Mouse (Mus musculus): ENCODE measurements around the gene Relb. TPM values are rescaled to one million over a fixed set of nuclear protein-coding genes. Genes with fewer than 3 reads are reported as not detected.

Gene Relb
- 1 to 10 TPM; 9.0 to 9.2 TPM for total RNA-seq (2021)
- long read RNA-seq, experiment 1, transcript Relb-201 (11 exons, 2,200 nt) = major isoform, 10 of 28 reads
- long read RNA-seq, experiment 1, partial matches to known transcripts = 0 of 28 reads
- long read RNA-seq, experiment 1, other reads (novel, unspliced or antisense) = 18 of 28 reads
- long read RNA-seq, experiment 2, partial matches to known transcripts = 0 of 10 reads
- long read RNA-seq, experiment 2, other reads (novel, unspliced or antisense) = 7 of 10 reads

DNA sequence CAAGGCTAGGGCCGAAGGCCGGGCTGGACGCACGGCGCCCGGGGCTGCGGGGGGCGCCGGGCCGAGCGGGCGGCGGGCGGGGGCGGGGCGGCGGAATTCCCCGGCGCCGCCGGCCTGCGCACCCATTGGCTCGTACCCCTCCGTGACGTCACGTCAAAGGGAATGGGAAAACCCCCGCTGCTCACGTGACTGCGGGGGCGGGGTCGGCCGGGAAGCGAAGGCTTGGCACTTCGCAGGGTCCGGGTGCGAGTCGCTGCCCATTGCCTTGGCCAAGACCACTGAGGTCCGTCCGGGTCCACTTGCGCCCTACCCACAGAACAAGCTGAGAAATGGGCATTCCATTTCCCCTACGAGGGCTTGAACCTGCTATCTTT lies at the start of gene Relb:
Gene Relb (minus strand): TSS at position 78 of the 374 bp plus-strand sequence.
- DNase-seq = peak; percentile 93 to 94

DNA sequence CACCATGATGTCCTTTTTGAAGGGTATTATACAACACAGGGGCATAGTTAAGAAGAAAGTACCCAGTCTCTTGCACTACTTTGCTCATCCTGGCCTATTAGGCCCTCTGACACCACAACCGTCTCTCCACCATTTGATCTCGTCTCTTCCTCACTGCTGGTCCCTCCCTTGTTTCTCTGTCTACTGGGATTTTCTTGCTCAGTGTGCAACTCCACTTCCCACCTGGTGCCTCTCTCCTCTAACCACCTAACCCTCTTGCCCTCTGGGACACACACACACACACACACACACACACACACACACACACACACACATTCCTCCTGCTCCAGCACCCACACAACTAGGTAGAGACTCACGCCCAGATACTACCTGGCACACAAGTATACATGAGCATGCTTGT lies 49.7 kb upstream of the Relb start:
- DNase-seq = no peak

DNA sequence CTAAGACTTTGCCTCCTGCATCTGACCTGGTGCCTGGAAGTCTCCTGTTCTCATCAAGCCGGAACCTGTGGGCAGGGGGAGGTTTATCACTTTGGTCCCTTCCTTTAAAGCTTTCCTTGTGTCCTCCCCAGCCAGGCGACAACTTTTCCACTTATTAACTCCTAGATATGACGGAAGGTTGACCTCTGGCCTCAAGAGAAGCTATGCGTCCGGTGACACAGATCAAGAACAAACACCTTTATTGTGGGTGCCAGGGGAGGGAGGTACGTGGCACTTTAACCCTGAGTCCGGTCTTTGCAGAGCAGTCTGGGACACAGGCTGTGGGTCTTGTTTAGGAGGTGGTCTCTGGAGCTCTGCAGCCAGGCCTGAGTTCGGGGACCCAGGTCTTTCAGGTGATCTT lies 48.6 kb upstream of the Relb start, which contains the start of gene Apoc2:
Gene Apoc2 (minus strand): TSS at position 70 of the 400 bp plus-strand sequence.
- DNase-seq = no peak

DNA sequence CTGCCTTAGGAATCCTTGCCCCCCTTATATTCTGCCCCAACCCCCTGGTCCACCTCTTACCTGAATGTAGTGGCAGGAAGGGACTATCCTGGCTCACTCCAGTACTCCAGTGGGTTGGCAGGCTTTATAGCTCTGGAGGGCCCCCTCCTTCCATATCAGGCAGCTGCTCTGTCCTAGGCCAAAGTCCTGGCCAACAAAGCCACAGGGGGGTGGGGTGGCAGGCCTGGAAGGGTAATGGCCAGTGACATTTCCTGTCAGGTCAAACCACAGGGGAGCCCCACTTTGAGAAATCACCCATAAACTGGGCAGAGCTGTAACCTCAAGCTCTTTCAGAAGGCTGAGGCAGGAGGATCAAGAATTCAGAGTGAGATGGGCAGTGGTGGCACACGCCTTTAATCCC lies 47.4 kb upstream of the Relb start:
- no peak for DNase-seq

DNA sequence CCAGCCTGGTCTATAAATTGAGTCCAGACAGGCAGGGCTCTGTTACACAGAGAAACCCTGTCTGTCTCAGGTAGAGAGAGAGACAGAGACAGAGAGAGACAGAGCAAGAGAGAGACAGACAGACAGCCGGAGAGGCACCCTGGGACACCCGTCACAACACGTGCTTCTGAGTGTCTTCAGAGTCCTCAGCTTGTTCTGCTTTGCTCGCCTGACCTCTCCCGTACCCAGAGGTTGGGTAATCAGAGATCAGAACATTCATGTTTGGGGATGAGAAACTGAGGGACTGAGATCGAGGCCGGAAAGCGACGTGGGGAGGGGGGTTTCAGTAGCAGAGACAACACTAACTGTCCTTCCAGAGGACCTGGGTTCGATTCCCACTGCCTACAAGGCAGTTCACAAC lies 46.6 kb upstream of the Relb start:
- DNase-seq = no peak

DNA sequence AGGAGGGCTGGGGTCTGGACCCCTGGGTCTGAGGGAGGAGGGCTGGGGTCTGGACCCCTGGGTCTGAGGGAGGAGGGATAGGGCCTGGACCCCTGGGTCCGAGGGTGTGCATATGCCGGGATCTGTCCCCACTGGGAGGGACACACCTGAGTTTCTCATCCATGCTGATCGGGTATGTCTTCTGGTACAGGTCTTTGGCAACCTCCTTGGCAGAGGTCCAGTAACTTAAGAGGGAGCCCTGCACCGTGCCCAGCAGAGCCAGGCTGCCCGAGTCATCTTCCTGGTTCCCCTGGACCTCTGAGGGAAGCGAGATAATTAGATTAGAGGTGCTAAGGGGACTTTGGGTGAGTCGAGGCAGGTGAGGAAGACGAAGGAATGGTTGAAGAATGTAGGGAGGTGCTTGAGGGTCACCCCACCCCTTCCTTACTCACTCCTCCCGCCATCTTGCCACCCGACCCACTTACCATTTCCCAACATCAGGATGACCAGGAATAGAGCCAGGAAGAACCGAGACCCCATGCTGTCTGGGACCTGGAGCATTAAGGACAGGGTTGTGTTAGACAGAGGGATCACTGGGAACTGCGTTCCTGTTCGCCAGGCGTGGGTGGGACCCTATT lies 44.0 kb upstream of the Relb start:
- DNase-seq = no peak

DNA sequence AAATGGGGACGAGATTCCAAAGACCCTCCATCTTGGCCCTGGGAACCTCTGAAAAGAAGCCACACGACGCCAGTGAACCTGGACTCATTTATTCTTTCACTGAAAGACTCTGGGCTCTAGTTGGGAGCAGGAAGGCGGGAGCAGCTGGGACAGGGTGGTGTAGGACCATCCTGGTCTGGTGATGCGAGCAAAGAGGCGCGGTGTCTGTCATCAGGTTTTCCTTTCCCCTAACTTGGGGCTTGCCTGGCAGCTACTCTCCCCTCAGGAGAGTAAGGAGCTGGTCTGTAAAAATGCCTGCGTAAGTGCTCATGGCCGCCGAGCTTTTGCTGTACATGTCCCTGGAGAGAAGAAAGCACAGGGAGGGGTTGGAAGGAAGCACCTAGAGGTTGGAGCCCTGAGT lies 42.3 kb upstream of the Relb start:
- DNase-seq = no peak

DNA sequence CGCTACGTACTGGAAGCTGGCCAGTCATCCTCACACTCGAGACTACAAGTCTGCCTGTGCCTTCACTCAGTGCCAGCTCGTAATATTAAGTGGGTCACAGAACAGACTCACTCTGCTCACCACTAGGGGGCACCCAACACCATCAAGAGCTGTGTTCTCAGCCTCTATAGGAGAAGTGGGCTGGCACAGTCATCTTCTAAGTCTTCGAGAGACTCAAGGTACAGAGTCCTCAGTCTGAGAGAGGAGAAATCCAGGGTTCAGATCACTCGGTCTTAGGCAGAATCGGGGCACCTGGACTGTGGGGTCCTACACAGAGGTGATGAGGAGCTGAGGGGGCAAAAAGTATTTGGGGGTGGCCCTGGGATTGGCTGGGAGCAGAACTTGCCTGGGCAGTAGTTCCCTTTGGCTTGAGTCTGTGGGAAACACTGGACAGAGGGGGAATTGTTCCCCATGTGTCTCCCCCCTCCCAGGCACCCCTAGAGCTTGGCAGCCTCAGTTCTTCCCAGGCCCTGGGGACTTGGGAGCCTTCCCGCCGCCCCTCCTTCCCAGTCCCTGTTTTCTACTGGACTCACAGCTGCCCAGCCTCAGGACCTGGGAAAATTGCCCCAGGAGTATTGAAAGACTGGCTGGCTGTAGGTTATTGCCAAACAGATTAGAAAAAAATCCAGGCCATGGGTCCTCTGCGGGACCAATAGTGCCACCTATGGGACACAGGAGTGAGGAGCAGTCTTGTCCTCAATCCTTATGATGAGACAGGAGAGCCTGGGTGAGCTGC lies 39.9 kb upstream of the Relb start:
- DNase-seq = peak; percentile 95

DNA sequence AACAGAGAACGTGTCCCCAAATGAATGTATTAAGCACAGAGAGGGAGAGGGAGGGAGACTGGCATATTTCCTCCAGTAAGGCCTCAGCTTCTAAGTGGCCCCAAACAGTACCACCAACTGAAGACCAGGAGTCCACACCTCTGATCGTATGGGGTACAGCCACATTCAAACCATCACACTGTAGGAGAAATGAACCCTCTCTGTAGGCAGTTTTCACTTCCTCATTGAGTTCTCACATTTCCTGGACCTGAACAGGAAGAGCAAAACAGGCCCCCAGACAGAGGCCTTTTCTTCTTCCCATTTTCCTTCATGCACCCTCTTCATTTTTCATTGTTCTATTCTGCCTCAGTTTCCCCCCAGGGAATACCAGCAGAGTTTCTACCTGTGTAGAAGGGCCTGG lies 38.2 kb upstream of the Relb start:
- no peak for DNase-seq

DNA sequence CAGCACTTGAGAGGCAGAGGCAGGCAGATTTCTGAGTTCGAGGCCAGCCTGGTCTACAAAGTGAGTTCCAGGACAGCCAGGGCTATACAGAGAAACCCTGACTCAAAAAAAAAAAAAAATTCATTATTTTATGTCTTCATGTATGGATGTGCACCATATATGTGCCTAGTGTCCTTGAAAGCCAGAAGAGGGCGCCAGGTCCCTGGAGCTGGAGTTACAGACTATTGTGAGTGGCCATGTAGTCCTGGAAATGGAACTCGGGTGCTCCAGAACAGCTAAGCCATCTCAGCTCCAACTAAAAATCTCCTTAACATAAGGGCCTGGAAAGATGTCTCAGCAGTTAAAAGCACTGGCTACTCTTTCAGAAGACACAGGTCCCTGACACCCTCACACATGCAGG lies 37.5 kb upstream of the Relb start:
- no peak for DNase-seq

DNA sequence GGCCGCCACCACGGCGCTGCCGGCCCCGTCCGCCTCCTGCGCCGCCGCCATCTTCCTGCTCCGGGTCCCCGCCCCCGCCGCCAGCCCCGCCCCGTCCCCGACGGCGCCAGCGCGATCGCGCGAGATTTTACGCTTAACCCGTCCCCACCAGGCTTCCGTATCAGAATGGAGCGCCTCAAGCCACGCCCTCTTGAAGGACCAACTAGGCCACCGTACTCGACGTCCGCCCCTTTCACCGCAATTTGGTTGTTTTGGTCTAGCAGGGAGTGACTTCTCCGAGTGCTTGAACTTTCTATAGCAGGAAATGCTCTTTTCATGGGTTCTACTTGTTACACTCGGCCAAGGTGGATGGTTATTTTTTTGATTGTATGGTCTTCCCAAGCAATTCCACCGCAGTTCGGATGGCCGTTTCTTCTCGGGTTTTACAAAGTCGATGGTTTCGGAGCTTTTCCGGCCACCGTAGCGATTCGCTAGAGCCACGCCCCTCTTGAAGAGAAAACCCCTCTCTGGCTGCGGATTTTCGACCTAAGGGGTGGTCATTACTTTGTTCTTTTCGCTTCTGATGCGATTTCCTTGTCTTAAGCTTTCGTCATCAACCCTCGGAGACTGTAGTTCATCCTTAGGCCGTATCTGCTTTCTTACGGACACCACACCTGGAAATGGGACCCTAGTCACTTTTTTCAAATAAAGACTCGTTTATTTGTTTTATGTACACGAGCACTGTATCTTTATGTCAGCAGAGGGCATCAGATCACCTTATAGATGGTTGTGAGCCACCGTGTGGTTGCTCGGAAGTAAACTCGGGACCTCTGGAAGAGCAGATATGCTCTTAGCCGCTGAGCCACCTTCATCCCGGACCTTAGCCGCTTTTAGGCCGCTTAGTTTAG lies 36.0 kb upstream of the Relb start, which contains the start of gene Clptm1:
Gene Clptm1 (minus strand): TSS at position 79 of the 887 bp plus-strand sequence.
- peak; percentile 98 to 99 for DNase-seq

DNA sequence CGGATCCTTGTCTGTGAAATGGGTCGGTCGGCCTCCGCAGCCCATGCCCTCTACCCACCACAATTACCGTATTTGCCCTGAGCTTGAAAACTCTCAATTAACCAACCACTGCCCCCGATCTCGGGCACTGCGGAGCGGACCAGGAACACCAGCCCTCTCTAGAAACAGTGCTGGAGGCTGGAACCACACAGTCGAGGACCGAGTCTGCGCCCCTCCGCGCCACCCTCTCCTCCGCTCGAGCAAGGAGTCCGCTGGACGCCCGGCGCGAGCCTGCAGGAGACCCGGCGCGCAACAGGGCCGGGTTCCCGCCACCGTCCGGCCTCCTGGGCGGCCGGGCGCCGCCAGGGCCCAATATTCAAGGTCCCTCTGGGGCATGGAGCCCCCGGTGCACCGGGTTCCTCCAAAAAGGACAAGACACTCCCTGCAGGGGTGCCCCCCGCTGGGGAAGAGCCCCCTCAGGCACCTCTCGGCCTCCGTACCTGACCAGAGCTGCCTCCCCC lies 35.3 kb upstream of the Relb start:
- DNase-seq = no peak

DNA sequence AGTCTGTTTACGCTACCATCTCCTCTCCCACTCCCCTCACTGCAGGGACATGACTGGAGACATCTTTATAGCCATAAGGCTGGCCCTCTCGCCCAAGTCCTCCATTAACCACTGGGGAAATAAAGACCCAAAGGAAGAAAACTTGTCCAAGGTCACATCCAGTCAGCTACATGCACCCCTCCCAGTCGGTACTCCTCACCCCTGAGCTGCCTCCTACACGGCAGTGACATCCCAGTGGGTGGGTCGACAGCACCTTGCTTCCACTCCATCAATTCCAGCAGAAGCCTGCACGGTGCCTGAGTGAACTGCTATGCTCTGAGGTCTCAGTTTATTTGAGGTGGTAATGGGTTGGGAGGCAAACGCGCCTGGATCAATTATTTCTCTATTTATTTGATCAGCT lies 34.7 kb upstream of the Relb start:
- no peak for DNase-seq

DNA sequence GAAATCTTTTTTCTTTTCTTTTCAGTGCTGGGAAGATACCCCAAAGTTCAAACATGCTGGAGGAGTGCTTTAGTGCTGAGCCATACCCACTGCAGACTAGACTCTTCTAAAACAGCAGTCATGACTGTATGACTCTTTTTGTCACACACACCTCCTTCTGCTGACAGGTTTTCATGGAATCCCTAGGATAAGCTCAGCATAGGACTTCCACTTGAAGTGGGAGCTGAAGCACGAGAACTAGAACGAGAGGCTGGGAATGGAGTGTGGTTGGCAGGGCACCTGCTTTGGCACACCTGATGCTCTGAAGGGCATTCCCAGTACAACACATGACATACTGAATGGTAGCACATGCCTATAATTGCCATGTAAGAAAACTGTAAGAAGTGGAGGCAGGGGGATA lies 23.4 kb upstream of the Relb start:
- DNase-seq = peak; percentile 78 to 84

DNA sequence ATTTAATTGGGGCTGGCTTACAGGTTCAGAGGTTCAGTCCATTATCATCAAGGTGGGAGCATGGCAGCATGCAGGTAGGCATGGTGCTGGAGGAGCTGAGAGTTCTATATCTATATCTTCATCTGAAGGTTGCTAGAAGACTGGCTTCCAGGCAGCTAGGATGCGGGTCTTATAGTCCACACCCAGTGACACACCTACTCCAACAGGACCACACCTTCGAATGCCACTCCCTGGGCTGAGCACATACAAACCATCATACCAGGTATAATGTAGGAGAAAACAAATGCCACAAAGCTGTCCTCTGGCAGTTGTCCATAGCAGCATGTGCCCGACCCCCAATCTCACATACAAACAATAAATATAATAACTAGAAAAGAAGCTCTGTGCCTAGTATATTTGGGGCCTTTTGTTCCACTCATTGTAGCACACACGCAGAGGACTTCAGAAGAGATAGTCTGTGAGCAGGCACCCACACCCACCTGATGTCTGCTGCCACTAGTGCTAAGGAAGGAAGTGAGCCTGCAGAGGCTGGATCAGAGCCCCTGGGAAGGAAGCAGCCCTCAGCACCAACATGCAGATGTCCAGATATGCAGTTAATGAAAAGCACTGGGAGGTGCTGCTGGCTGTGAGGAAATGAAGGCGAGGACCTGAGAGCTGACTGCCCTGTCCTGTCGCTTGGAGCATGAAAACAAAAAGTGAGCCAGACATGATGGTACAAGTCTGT lies 22.0 kb upstream of the Relb start:
- DNase-seq = no peak

DNA sequence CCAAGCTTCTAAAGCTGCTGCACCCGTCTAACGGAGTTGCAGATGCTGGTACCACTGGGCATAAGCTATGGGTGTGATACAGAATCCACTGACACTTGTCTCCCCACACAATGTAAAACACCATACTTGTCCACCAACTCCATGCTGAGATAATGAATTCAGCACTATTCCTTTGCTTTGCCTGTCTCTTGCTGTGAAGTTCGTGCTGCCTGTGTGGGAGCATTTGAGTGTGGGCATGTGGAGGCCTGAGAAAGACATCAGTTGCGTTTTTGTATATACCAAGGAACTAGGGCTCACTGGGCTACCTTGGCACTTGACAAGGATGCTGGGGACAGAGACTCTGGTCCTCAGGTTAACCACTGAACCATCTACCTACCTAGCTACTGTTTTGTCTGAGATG lies 12.0 kb upstream of the Relb start:
- no peak for DNase-seq

DNA sequence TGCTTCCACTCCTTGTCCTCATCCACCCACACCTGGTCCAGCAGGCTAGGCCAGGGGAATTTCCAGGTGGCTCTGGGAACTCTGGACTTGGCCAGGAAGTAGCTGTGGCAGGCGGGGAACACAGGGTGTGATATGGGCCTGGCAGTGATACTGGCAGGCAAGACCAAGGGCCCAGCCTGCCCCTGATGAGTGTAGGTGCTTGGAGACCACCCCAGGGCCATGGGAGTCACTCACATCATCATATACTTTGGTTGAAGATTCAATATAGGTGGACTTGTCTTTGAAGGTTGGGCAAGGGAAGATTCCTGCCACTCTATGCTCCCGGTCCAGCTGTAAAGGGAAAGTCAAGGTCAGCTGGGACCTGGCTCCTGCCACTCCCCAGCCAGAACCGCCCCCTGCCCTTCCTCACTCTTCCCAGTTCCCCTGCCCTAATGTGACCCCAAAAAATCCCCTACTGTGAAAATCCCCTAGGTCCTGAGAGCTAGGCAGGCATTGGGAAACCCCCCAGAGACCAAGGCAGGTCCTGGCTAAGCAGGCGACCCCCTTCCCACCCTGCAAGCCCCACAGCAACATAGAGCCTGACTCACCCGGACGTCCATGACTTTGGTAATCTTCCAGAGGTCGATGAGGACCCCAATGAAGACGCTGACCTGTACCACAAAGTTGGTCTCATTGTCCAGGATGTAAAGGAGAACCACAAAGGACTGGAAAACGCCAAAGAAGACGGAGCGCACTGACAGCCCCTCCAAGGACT lies 6.0 kb upstream of the Relb start:
- no peak for DNase-seq

DNA sequence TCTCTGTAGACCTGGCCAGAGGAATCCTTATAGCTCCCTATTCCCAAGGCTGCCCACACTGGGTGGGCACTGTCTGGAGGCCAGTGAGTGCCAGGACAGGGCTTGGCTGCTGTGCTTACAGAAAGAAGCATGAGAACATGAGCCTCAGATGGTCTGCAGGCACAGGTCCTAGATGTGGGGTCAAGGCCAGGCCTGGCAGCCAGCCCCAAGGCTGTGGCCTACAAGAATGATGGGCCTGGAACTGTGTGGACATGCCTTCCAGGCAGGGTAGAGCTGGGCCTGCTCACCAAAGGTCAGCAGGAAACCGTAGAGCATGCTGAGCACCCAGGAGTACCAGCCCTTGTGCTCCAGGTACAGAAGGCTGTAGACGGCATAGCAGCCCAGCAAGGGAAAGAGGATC lies 5.4 kb upstream of the Relb start:
- no peak for DNase-seq

DNA sequence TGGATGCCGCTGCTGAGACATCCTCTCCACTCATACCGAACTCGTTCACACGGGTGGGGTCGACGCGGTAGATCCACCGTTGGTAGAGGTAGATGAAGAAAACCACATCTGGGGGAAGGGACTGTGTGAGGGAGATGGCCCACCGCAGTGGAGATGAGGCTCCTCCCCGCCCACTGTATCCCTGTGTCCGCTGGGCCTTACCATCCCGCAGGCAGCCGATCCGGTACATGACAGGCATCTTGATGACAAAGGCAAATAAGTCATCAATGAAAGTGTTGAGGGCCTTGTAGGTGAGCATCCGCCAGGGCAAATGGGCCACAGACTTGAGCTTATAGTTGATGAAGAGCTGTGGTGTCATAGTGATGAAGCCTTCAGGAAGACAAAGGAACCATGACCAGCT lies 4.6 kb upstream of the Relb start:
- DNase-seq = no peak

DNA sequence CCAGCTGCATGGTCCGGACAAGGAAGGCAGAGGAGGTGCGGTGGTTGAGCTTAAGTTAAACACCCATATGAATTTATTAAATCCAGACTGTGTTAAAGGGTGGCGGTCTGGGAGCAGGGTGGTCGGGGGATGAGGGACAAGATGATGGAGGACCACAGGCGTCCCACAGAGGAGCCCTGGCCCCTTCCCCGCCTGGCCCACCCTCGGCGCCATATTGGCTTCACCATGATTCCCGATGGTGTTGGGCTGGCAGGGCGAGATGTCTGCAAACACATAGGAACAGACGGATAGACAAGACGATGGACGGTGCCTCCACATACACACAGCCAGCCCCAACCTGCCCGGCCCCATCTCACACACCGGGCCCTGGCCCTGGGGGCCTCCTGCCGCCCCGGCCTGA lies 4.0 kb upstream of the Relb start:
- DNase-seq = no peak

DNA sequence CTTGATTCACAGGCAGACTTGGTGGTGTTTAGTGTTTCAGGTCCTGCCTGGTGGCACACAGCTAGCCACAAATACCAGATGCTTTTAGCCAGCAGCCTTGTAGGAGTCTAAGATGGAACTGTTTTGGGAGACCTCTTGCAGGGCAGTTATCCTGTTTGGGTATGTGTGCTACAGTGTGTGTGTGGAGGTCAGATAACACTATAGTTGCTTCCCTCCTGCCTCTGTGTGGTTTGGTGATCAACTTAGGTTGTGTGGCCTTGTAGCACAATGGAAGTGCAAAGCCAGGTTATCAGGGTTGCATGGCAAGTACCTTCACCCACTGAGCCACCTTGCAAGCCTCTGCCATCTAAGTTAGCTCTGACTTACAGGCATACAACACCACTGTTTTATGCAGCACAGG lies 3.5 kb upstream of the Relb start:
- DNase-seq = no peak
